Mouse (Mus musculus) megakaryocyte, adult 5-6 weeks (primary cell): ENCODE results near the gene Mmrn2. TPM values are rescaled to one million over a fixed set of nuclear protein-coding genes. Genes with fewer than 3 reads are reported as not detected.
A peak's percentile ranks its signal among the peaks of the same experiment; 100 is the strongest.
"Not testable (repeated sequence)": the region's sequence is repeated elsewhere in the genome, so short reads cannot be mapped to it uniquely, and the experiment has no call there.

ENCODE experiments used
- ATAC-seq: 2 replicates; pipeline ENCODE4 v1.8.0; 2016; ENCODE audit warnings: mild to moderate bottlenecking, inconsistent platforms; ENCODE audit not compliant: poor library complexity, severe bottlenecking
- total RNA-seq, 2 experiments: library from RNA; stranded (forward) in 1 of 2; stranded (reverse) in 1 of 2; fragments of 153-499, 151-499 nt in 1 of 2; fragments of 221-1000, 200-1000 nt in 1 of 2; gene quantifications; 2 replicates each; pipeline versions ENCODE4 v1.2.3 to v1.2.4; 2015 to 2017

Mmrn2 gene
- total RNA-seq, 2 experiments from 2014 or later = not detected

GRCm38 (mm10) chr14:34362135-34362534 lies 13.1 kb upstream of the Mmrn2 start:
- no peak for ATAC-seq

- ATAC-seq = peak; percentile 69
Measured at GRCm38 (mm10) chr14:34362726-34363445, 12.4 kb upstream of the Mmrn2 start.

- ATAC-seq = peak; percentile 93
Measured at GRCm38 (mm10) chr14:34363490-34364253, 11.6 kb upstream of the Mmrn2 start.

GRCm38 (mm10) chr14:34364254-34365146 lies 10.8 kb upstream of the Mmrn2 start:
- not testable (repeated sequence) for ATAC-seq

GRCm38 (mm10) chr14:34365147-34365507 lies 10.1 kb upstream of the Mmrn2 start:
- ATAC-seq = no peak

GRCm38 (mm10) chr14:34370203-34370602 lies 5.1 kb upstream of the Mmrn2 start:
- ATAC-seq = no peak

- ATAC-seq = no peak
Measured at GRCm38 (mm10) chr14:34370921-34371320, 4.3 kb upstream of the Mmrn2 start.

GRCm38 (mm10) chr14:34371763-34372162 lies 3.5 kb upstream of the Mmrn2 start:
- ATAC-seq = no peak

GRCm38 (mm10) chr14:34372646-34373045 lies 2.6 kb upstream of the Mmrn2 start:
- no peak for ATAC-seq

- no peak for ATAC-seq
Measured at GRCm38 (mm10) chr14:34373581-34373980, 1.7 kb upstream of the Mmrn2 start.

GRCm38 (mm10) chr14:34374577-34374976 lies 688 bp upstream of the Mmrn2 start, which contains the start of gene Sncg:
Sncg (minus strand) TSS chr14:34374789.
- ATAC-seq = no peak

- no peak for ATAC-seq
Measured at GRCm38 (mm10) chr14:34375941-34376340, 676 bp downstream of the Mmrn2 start.

GRCm38 (mm10) chr14:34377121-34377520 lies 1.9 kb downstream of the Mmrn2 start:
- ATAC-seq = no peak

GRCm38 (mm10) chr14:34378560-34379331 lies 3.5 kb downstream of the Mmrn2 start:
- ATAC-seq = no peak

- ATAC-seq = no peak
Measured at GRCm38 (mm10) chr14:34382921-34383704, 7.8 kb downstream of the Mmrn2 start.

- no peak for ATAC-seq
Measured at GRCm38 (mm10) chr14:34393295-34393694, 18.0 kb downstream of the Mmrn2 start.

GRCm38 (mm10) chr14:34397871-34398270 lies 22.6 kb downstream of the Mmrn2 start:
- no peak for ATAC-seq

- no peak for ATAC-seq
Measured at GRCm38 (mm10) chr14:34398901-34399300, 23.6 kb downstream of the Mmrn2 start.

- ATAC-seq = no peak
Measured at GRCm38 (mm10) chr14:34399301-34399700, 24.0 kb downstream of the Mmrn2 start.

- ATAC-seq = no peak
Measured at GRCm38 (mm10) chr14:34400021-34400420, 24.8 kb downstream of the Mmrn2 start.
